ENCODE assay signal across 11 mouse cellular contexts in the genomic region with DNA sequence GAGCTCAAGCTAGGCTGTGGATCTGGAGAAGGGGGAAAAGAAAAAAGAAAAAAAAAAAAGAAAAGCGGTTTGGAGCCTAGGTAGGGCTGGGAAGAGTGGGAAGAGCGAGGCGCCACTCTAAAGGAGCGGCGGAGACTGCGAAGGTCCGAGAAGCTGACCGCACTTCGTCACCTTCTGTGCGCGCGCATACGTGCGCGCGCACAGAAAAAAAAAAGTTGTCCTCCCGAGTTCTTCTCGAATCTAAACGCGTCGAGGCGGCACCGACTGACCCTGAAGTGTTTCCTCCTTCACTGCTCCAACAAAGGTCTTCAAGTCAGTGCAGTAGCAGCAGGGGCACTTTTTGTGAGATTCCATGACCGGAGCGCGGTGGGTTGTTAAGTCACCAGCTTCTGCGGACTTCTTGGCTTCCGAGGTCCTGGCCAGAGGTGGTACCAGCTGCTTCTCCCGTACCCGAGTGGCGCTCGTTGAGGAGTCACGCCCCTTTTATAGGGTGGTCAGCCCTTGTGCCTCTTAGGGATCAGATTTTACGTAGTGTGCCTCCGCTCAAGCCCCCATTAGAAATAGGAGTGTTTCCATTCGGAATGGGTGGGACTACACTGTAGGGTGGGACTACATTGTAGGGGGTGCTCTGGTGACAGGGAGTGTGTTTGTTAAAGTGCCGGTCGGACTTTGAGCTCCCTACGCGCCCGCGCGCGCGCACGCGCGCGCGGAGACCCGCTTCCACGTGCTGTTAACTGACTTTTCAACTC. TPM values are rescaled to one million over a fixed set of nuclear protein-coding genes. Genes with fewer than 3 reads are reported as not detected.
DNase-seq lines count a peak whose midpoint lies in the region; ATAC-seq and TF ChIP-seq lines count a peak whose summit lies in the region.
"Had no signal": no experiment of that assay in that cellular context is flagged by ENCODE, and none has a peak within 500 bp of the region (broad histone marks: within the 10 kb centered on the region; RNA-seq: fewer than 3 reads in every experiment).

No protein-coding gene starts in this region.

- H3K36me3 ChIP-seq in heart, embryonic 10.5 days = no peaks in the 10 kb centered on the region
- no peaks in the 10 kb centered on the region for H3K36me3 ChIP-seq in midbrain, embryonic 11.5 days (ENCODE audit: control insufficient read depth, insufficient read depth, low read length)
- no peaks in the 10 kb centered on the region for H3K36me3 ChIP-seq in midbrain, postnatal 0 days (ENCODE audit: insufficient read depth, low read length)
- no peaks in the 10 kb centered on the region for H3K36me3 ChIP-seq in limb, embryonic 12.5 days

- no peaks in the 10 kb centered on the region for H3K9me3 ChIP-seq in heart, embryonic 10.5 days
- H3K9me3 ChIP-seq in midbrain, embryonic 11.5 days (ENCODE audit: control insufficient read depth, low read length) = no peaks in the 10 kb centered on the region
- H3K9me3 ChIP-seq in midbrain, postnatal 0 days (ENCODE audit: low read length) = no peaks in the 10 kb centered on the region
- no peaks in the 10 kb centered on the region for H3K9me3 ChIP-seq in limb, embryonic 12.5 days

- intact Hi-C loops in heart, postnatal 25 days (cut with DNase I) = no loop called here

- H3K4me3 ChIP-seq in heart, embryonic 10.5 days = peak overlapping the region; percentile 42
- H3K4me3 ChIP-seq in midbrain, embryonic 11.5 days (ENCODE audit: low read depth, low read length) = 0 out of 2 replicates have a peak overlapping the region, but pooled peaks have one; percentile 10
- no peak overlapping the region for H3K4me3 ChIP-seq in midbrain, postnatal 0 days (ENCODE audit: low read depth, low read length)
- peak overlapping the region; percentile 6; the same call in 1 of the 2 replicates for H3K4me3 ChIP-seq in limb, embryonic 12.5 days (replicated peaks)
- H3K4me3 ChIP-seq: erythroblast, embryonic 14.5 days had no signal

- H3K9ac ChIP-seq in midbrain, embryonic 11.5 days (ENCODE audit: low read length) = no peak overlapping the region
- no peak overlapping the region for H3K9ac ChIP-seq in midbrain, postnatal 0 days (replicated peaks; ENCODE audit: low read length, poor library complexity, severe bottlenecking)
- H3K9ac ChIP-seq in limb, embryonic 12.5 days (replicated peaks) = no peak overlapping the region

- no peak for TF ChIP-seq CTCF in midbrain, postnatal 0 days (IDR thresholded peaks at IDR 0.05)

- H3K27ac ChIP-seq in heart, embryonic 10.5 days = no peak overlapping the region
- no peak overlapping the region for H3K27ac ChIP-seq in midbrain, embryonic 11.5 days (ENCODE audit: low read depth, low read length)
- H3K27ac ChIP-seq in midbrain, postnatal 0 days (ENCODE audit: low read depth, low read length) = no peak overlapping the region
- no peak overlapping the region for H3K27ac ChIP-seq in limb, embryonic 12.5 days

- H3K4me2 ChIP-seq in midbrain, embryonic 11.5 days = no peak overlapping the region
- no peak overlapping the region for H3K4me2 ChIP-seq in midbrain, postnatal 0 days (ENCODE audit: low read depth, low read length, poor library complexity, severe bottlenecking)
- H3K4me2 ChIP-seq in limb, embryonic 12.5 days = peak overlapping the region; percentile 37

- H3K27me3 ChIP-seq in heart, embryonic 10.5 days (ENCODE audit: insufficient read depth, poor library complexity, severe bottlenecking) = peaks cover 88% of the 10 kb centered on the region
- H3K27me3 ChIP-seq in midbrain, embryonic 11.5 days (ENCODE audit: control insufficient read depth, insufficient read depth, low read length) = peaks cover 76% of the 10 kb centered on the region
- H3K27me3 ChIP-seq in midbrain, postnatal 0 days (ENCODE audit: insufficient read depth, low read length) = peaks cover 15% of the 10 kb centered on the region
- H3K27me3 ChIP-seq in limb, embryonic 12.5 days = peaks cover 85% of the 10 kb centered on the region

- no peaks in the 10 kb centered on the region for H3K4me1 ChIP-seq in heart, embryonic 10.5 days
- H3K4me1 ChIP-seq in midbrain, embryonic 11.5 days (ENCODE audit: control insufficient read depth, insufficient read depth, low read length) = no peaks in the 10 kb centered on the region
- no peaks in the 10 kb centered on the region for H3K4me1 ChIP-seq in midbrain, postnatal 0 days (ENCODE audit: insufficient read depth, low read length)
- H3K4me1 ChIP-seq in limb, embryonic 12.5 days (replicated peaks) = no peaks in the 10 kb centered on the region

- no peak for ATAC-seq in midbrain, embryonic 11.5 days (ENCODE audit: low FRiP score)
- no peak for ATAC-seq in midbrain, postnatal 0 days (ENCODE audit: low FRiP score)
- ATAC-seq in limb, embryonic 12.5 days (ENCODE audit: insufficient number of reproducible peaks, insufficient read depth, low FRiP score, low TSS enrichment, low read depth) = 0 out of 2 replicates have a peak, but pooled peaks have one; percentile 33

- 16% methylated on average over 52 of the region's 52 CpGs for WGBS in heart, embryonic 10.5 days
- WGBS in midbrain, embryonic 11.5 days = 23% methylated on average over 52 of the region's 52 CpGs
- WGBS in midbrain, postnatal 0 days = 28% methylated on average over 50 of the region's 52 CpGs
- 23% methylated on average over 52 of the region's 52 CpGs for WGBS in limb, embryonic 12.5 days

- DNase-seq in heart, embryonic 10.5 days (ENCODE audit: low spot score) = no peak
- DNase-seq in heart, postnatal 25 days (ENCODE audit: low spot score) = no peak
- peak; percentile 88 for DNase-seq in midbrain, embryonic 11.5 days (ENCODE audit: low spot score, missing footprints)
- DNase-seq in midbrain, postnatal 0 days (ENCODE audit: low spot score) = no peak
- DNase-seq in testis, postnatal 14 days (ENCODE audit: low spot score) = peak; percentile 78
- no peak for DNase-seq in adrenal gland, adult 8-10 months
- DNase-seq in layer of hippocampus, postnatal 25 days (ENCODE audit: extremely low spot score in 1 of 2, low spot score in 1 of 2) = no peak
- DNase-seq: adrenal gland, postnatal 36 days had no signal

RNA-seq across cellular contexts. Expression of gene Esx1, which starts 2.0 kb away (rescaled TPM):
- polyA plus RNA-seq in heart, embryonic 10.5 days (2016; fragmentation: Nextera tagmentation; extraction: Ambion mirVana) = 0.25 TPM in 1 of 2 replicates, not detected in the other
- not detected for total RNA-seq in heart, postnatal 25 days (2021)
- not detected in 2 replicates for polyA plus RNA-seq in midbrain, embryonic 11.5 days (2014; fragmentation: Nextera tagmentation; extraction: Ambion mirVana)
- not detected in 2 replicates for total RNA-seq in midbrain, postnatal 0 days (2014; rRNA removed)
- not detected in 2 replicates for polyA plus RNA-seq in midbrain, postnatal 0 days (2015; fragmentation: Nextera tagmentation; extraction: Ambion mirVana)
- polyA plus RNA-seq in limb, embryonic 12.5 days (2016; fragmentation: Nextera tagmentation; extraction: Ambion mirVana) = not detected in 2 replicates
- not detected for total RNA-seq in adrenal gland, adult 8-10 months (2022)
- total RNA-seq in layer of hippocampus, postnatal 25 days (2021) = not detected
- total RNA-seq: adrenal gland, postnatal 36 days; layer of hippocampus, adult 8-10 months had no signal
- polyA plus RNA-seq: erythroblast, embryonic 14.5 days had no signal

Comparison
In these comparisons a context has a peak if more than half of its experiments do, and no peak if none do; other contexts are left out.
1. DNase-seq: peak in midbrain, embryonic 11.5 days (single experiment) and testis, postnatal 14 days (single experiment); none in heart, embryonic 10.5 days (single experiment), heart, postnatal 25 days (single experiment), midbrain, postnatal 0 days (single experiment), adrenal gland, adult 8-10 months (single experiment) and layer of hippocampus, postnatal 25 days (0 of 2).